Mouse (Mus musculus) inflammation-experienced regulatory T-cells, adult 6 months (primary cell): ENCODE results near the gene Prkci. TPM values are rescaled to one million over a fixed set of nuclear protein-coding genes. Genes with fewer than 3 reads are reported as not detected.
A peak's percentile ranks its signal among the peaks of the same experiment; 100 is the strongest.

Experiments used
- ATAC-seq: one replicate; pipeline ENCODE4 v1.8.0; 2017
- polyA plus RNA-seq, 3 experiments: library from polyadenylated mRNA; unstranded; fragments of 100-300 nt; shearing (Covaris generic); gene quantifications; one replicate each; pipeline ENCODE4 v1.2.1; 2017

The Prkci gene
- 1 to 10 TPM; 1.5 to 2.5 (median 1.8) TPM for polyA plus RNA-seq

DNA sequence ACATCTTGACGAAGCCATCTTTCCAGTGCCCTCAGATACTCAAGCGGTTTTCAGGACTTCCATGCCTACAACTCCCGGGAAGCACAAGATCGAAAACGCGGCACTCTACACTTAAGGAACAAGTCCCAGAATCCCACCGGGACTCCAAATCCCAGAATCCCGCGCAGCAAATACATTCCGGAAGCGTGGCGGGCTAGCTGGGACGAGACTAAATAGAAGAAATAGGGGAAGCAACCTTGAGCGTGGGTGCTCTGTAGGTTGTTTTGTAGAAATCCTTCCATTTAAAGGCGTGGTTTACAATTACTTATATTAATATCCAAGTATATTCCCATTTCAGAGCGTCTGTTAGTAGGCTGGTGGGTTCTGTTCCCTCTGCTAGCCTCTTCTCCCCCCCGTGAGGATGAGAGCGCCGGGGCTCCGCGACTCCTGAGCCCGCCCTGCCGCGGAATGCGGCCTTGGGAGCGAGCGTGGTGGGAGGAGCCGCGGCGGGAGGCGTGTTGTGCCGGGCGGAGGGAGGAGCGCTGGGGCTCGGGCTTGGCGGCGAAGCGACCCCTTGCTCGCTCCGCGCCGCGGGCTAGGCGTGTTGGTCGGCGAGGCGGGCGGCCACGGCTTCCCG is at the start of gene Prkci:
Gene Prkci, plus strand, starts transcription at position 465 of the 616 bp plus-strand sequence.
- ATAC-seq = peak; percentile 95

DNA sequence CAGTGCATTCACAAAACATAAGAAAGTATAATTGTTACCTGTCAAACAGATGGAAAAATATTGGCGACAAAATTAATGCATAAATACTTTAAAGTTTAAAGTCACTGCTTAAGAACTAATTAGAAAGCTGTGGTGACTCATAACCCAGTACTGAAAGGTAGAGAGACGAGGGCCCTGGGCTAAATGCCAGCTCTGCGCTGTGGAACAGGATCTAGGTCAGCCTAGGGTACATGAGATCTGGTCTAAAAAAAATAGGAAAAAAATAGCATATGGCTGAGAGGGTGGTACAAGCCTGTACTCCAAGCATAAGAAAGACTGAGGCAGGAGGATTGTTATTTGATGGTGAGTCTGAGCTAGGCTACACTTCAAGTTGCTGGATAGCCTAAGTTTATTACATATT is 43.9 kb upstream of the Prkci start:
- peak; percentile 44 for ATAC-seq

DNA sequence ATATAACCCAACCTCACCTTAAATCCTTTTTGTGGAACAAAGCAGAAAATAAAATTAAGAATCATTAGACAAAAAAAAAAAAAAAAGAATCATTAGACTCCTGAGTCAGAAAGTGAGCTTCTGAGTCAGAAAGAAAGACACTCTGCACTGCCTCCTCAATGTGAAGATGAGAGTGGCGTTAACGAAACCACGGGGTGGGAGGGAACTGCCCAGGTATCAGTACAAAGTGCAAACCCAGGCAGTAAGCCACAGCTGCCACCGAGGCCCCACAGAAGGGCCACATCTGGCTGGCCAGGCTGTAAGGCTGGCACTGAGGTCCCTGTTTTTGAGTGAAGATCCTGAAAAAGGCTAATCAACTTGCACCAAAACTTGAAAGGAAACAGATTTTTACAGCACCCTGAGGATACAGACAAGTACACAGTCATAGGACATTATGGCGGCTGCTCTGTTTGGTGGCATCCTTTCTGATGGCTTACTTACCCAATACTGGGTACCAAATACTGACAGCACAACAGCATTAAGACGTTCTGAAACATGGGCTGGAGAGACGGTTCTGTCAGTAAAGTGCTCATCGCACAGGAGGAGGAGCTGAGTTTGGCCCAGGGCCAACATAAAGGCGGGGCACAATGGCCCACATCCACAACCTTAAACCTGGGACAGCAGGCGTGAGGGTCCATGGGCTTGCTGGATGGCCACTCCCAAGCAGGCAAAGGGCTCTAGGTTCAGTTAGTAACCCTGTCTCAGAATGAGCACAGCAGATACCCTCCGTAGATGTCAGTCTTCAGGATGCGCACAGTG is 43.1 kb upstream of the Prkci start:
- peak; percentile 85 for ATAC-seq

DNA sequence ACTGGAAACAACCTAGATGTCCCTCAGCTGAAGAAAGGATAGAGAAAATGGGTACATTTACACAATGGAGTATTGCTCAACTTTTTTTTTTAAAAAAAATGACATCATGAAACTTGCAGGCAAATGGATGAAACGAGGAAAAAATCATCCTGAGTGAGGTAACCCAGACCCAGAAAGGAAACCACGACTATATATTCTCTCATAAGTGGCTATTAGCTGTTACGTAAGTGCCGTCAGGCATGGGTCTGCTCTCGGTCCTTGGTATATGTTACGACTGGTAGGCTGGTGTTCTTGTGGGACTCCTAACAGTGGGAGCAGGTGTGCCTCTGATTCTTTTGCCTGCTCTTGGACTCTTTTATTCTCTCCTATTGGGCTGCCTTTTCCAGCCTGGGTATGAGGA is 39.2 kb upstream of the Prkci start:
- no peak for ATAC-seq

DNA sequence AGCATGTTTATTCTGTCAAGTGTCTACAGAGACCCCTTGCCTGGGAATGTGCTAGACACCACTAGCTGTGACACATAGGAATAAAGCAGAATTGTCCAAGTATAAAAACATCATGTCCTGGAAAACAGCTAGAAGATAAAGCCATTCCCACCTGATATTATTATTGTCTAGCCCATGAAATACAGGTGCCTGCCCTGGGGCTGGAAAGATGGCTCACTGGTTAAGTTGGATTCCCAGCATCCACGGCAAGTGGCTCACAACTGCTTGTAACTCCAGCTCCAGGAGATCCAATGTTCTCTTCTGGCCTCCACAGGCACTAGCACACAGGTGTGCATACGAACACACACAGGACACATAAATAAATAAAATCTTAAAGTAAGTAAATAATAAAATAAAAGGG is 36.8 kb upstream of the Prkci start:
- no peak for ATAC-seq

DNA sequence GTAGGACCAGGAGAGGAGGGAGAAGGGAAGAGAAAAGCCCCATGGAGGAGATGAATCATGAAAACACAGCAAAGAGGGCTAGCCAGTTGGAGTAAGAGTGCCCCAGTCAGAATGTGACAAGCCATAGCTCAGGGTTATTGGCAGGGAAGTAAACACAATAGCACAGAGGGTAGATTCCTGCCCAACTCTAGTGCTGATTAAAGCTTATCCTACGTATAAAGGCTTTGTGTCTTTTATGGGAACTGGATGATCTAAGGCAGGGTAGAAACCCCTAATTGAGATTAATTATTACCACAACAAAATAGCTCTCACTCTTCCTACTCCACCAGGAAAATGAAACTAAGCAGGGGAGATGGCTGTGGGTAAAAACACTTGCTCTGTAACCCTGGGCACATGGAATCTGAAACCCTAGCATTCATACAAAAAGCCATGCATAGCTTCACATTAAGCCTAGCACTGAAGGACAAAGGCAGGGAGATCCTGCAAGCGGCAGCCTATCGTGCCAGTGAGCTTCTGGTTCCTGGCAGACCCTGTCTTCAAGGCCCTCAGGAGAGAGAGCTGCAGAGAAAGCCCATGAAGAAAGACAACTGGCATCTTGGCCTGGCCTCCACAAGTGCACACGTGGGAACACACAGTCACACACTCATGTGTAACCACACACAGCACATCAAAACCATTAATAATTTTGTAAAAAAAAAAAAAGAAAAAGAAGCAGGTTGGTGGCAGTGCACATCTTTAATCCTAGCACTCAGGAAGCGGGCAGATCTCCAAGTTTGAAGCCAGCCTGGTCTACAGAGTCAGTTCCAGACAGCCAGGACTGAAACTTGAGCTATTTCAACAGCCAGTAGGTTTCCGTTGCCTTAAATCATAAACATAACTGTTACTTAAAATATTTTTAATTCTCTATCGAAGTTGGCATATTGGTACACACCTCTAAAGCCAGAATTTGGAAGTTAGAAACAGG is 35.4 kb upstream of the Prkci start:
- no peak for ATAC-seq

DNA sequence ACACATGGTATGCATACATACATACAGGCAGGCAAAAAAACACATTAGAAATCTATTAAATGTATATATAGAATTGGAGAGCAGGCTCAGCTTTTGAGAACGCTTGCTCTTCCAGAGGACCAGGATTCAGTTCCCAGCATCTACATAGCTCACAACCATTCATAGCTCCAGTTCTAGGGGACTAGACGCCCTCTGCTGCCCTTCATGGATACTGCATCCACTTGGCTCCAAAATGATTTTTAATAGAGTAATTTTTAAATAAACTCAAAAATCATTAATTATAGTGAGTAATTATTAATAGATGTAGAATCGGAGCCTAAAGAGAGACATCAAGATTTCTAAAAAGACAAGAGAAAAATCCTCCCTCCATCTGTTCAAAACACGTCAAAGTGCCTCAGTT is 32.4 kb upstream of the Prkci start:
- ATAC-seq = no peak

DNA sequence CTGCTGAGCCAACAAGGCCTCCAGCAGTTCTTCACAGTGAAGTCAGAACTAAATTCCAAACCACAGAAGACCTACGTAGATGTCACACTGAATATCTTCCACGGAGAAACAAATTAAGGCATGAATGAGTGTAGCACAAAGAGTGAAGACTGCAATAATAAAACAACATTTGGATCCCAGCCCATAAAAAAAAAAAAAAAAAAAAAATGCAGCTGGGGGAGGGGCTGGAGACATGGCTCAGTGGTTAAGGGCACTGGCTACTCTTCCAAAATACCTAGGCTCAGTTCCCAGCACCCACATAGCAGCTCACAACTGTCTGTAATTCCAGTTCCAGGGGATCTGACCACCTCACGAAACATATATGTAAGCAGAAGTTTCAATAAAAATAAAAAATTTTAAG is 31.3 kb upstream of the Prkci start:
- ATAC-seq = no peak

DNA sequence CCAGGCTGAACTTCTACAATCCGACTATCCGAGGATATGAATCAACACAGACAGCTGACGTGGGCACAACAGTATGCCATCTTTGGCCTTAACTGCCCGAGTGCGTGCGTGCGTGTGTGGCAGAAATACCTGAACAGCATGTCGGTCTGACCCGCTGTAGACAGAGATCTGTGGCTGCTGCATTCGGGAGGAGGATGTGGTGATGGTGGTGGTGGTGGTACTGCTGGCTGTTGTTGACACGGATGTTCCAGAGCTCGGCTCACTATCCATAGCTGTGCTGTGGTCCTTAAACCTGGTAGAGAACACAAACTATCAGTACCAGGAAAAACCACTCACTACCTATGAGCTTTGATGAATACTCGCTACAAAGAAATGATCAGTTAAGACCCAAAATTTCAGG is 29.9 kb upstream of the Prkci start:
- peak; percentile 70 for ATAC-seq

DNA sequence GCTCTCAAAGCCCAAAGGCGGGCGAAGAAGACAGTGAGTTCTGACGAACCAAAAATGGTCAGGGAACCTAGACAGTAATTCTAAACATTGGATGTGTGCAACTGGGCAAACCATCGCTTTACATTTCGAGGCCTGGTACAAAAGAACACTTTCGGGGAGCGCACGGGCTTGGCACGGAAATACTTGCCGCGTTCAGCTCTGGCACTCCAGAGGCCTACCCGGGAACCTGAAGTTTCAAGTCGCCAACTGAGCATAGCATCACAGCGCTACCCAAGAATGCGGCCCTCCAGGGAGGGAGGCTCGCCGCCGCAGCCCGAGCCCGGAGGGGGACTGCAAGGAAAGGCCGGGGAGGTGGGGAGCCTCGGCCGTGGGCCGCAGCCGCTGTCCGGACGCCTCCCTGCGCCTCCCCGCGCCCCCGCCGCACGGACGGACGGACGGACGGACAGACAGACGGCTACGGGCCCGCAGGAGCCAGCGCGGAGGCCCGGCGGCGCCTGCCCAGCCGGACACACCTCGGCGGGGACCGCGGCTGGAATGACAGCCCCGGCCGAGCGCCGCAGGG is 26.9 kb upstream of the Prkci start:
- ATAC-seq = peak; percentile 34

DNA sequence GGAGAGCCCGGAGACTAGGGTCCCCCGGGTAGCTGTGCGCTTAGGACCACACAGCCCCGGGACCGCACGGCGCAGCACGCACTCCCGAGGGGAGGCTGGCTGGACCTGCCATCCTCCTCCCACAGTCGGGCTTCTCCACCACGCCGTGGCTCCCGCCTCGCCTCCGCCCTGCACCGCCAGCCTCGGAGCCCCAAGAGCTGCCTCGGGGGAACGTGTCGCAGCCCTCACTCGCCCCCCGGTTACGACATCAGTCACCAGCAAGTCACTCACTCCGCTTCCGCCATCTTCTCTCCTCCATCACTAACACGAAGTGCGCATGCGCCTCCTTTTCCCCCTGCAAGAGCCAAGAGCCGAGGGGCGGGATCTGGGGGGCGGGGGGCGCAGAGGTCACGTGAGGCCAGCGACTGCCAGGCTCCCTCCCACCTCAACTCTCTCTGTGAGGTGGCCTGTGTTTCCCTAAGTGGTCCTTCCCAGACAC is 26.4 kb upstream of the Prkci start, which contains the start of gene Phc3:
Gene Phc3, minus strand, starts transcription at position 312 of the 478 bp plus-strand sequence.
- peak; percentile 56 for ATAC-seq

DNA sequence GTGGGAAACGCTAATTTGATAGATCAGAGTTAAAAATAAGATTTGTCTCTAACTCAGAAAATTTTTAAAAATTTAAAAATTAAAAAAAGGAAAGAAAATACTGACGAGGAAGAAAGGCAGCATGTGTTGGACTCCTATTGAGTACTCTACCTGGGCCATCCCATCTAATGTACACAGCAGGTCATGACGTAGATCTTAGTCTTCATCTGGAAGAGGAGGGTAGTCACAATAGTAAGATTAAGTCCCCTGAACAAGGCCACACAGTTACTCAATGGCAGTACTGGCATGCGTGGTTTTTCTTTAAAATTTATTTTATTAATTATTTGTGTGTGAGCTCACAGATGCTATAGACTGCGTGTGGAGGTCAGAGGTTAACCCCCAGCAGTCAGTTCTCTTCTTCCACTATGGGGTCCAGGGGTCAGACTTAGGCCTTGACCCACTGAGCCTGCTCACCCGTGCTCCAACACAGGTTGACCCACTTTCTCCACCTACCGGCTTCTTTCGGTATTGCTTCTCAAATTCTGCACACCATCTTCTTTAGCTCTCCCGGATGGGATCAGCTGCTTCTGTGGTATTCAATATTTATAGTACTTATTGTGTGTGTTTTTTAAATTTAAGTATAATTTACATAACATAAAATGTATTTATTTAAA is 20.3 kb upstream of the Prkci start:
- peak; percentile 92 for ATAC-seq

DNA sequence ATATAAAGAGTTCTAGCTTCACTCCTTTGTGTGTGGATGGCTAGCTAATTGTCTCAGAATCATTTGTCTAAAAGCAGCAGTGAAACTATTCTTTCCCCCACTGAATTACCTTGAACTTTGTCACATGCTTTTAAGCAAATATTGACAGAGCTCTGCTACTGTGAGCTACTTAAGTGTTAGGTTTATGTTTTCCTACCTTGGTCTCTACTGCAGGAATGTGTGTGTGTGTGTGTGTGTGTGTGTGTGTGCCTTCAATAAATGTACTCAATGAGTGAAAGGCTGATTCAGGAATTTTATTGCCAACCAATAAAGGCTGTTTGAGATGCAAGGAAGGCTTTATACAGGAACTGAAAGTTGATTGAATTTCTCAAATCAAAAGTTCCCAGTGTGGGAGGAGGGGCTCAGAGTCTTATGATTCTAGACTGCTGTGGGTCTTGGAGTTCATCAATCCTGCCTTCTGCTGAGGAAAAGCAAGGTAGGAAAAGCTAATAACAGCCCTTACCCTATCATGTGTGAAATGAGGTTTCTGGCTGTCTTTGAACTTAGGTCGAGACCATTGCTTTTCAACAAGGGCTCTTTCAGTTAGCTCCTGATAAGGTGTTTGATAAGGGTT is 18.4 kb upstream of the Prkci start:
- no peak for ATAC-seq

DNA sequence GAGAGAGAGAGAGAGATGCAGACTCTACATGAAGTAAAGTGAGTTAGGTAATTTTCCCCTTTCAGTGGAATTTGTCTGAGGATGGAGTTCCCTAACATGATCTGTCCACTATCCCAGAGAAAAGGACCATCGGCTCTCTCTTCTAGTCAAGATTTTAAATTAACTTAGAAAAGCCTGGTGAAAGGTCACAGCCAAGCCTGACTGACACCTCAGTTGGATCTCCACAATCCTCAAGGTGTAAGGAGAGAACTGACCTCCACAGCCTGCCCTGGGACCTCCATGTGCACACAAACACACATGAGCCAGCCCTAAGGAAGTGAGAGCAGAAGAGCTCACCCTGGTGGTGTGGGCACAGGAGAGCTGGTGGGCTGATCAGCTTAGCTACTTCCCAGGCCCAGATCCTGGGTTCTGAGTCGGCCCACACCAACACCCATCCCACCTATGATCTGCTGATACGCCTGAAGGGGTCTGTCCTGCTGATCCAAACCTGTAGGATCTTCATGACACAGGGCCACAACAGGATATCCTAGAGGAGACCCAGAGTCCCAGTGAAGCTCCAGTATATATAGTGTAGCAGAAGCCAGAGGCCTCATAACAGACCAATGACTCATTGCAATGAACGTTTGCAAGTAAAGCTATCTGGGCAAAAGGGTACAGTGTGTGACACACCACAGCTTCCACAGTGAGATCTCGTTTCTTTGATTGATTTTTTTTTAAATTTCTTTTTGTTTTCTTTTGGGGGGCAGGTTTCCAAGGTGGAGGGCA is 13.7 kb upstream of the Prkci start:
- ATAC-seq = no peak

DNA sequence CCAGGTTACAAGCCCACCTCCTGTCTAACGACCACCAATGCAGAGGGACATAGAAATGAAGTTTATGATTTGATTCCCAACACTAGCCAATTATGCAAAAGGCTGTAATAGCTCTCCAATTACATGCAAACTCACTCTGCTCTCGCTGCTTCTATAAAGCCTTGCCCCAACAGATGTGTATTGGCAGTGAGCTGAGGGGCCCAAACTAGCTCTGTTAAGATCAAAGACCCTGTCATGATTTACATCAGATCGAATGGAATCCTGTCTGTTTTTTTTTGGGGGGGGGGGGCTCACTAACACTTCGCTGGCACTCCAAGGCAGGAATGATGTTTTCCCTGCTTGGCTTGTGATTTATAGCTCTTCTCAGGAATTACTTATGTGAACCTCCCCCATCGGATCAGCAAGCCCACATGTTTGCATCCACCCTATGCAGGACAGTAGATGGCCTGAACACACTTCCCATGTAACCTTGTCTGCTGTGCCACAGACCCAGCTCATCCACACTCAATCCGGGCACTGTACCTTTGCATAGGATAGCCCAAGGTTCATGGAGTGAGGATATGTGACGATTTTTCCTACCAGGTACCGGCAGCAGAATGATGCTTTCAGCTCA is 12.5 kb upstream of the Prkci start:
- ATAC-seq = no peak

DNA sequence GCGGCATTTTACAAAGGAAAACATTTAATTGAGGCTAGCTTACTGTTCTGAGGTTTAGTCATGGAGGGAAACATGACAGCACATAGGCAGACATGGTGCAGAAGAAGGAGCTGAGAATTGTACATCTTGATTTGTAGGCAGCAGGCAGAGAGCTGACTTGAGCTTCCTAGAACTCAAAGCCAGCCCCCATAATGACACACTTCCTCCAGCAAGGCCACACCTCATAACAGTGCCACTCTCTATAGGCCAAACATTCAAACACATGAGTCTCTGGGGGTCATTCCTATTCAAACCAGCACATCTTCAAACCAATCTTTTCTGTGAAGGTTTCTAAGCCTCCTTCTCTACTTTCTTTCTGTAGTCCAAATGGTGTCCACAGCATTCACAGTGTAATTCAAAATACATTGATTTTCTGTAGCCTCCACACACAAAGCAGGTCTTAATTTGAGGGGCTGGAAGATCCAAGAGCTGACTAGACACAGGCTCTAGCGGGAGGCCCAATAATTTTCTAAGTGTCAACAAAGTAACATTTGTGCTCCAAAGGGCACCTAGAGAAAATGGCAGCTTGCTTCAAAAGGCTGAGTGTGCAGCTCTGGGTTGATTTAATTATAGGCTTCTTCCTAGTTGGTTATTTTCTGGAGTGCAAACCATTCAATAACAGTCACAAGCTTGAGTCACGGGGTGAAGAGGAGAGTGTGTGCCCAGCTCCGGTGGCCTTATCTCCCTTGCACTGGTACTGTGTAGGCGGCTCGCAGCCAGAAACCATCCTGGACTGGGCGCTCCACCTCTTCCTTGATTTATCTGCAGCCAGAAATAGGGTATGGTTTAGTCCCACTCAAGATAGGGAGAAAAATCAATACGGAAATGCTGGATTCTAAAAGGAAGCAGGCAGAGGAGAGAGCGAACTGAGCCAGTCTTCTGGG is 7.9 kb upstream of the Prkci start:
- ATAC-seq = no peak

DNA sequence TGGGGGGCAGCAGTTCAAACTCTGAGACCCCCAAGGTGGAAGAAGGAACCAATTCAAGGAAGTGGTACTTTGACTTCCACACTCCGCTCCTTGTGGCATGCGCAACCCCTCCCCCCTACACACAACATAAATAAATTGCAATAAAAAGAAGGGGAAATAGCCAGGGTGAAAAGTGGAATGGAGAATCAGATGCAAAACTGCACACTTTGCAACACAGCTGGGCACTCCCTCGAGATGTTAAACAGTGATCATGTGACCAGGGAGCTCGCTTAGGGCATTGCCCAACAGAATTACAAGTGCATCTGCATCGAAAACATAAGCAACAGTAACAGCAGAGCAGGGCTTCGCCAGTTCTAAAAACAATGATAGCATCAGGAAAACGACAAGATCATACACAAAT is 3.4 kb upstream of the Prkci start:
- ATAC-seq = no peak

DNA sequence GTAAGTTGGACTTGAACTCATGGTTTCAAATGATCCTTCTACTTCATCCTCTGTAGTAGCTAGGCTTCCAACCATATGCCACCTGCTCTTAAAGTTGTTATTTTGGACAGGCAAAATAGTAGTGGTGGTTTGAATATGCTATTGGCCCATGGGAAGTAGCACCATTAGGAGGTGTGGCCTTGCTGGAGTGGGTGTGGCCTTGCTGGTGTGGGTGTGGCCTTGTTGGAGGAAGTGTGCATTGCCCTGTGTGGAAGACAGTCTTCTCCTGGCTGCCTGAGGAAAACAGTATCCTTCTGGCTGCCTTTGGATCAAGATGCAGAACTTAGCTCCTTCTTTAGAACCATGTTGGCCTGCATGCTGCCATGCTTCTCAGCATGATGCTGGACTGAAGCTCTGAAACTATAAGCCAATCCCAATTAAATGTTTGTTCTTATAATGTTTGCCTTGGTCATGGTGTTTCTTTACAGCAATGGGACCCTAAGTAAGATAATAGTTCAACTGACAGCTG is 2.4 kb upstream of the Prkci start:
- no peak for ATAC-seq

DNA sequence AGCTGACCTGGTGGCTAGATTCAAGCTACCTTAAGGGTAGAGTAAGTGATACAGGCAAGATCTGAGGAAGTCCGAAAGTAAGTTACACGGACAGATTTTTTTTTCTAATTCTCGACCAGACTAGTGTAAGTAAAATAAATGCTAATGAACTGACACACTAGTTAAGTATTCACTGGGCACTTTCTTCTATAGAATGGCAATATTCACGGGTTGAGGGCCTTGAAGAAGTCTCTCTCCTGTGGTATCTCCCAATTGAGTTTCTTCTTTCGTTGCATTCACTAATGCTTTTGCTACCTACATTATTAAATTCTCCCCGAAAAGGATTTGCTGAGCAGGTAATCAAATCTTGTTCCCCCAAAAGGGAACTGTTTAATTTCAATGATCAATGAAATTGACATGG is 688 bp upstream of the Prkci start:
- ATAC-seq = no peak
